Mouse (Mus musculus) activated CD4-positive, CD25-positive, alpha-beta regulatory T cell, adult 4 months (primary cell): ENCODE measurements around the gene Zscan26. TPM values are rescaled to one million over a fixed set of nuclear protein-coding genes. Genes with fewer than 3 reads are reported as not detected.
A peak's percentile ranks its signal among the peaks of the same experiment; 100 is the strongest.
"Not testable (repeated sequence)": the region's sequence is repeated elsewhere in the genome, so short reads cannot be mapped to it uniquely, and the experiment has no call there.

ENCODE experiments used
- ATAC-seq: one replicate; pipeline ENCODE4 v1.8.0; 2017
- polyA plus RNA-seq, 2 experiments: library from polyadenylated mRNA; unstranded; fragments of 100-300 nt; shearing (Covaris generic); gene quantifications; one replicate each; pipeline ENCODE4 v1.2.1; 2017

The Zscan26 gene
- polyA plus RNA-seq, 2 experiments from 2014 or later: 52.6 to 54.9 TPM

DNA sequence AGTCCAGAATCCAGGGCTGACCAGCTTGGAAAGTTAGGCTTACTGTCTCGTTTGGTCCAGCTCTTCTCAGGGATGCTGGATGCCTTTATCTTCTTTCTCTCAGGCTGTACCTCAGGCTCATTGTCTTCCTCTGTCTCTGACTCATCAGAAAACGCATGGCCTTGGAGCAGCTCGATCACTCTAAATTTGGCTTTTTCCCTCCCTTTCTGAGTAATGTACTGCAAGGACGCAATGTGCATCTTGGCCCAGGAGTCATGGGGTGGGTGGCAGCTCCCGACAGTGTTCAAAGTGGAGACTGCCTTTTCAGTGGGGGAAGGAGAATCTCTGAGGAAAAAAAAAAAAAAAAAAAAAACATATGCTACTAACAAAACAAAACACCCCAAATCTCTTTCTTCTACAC is 30.2 kb downstream of the Zscan26 start:
- no peak for ATAC-seq

DNA sequence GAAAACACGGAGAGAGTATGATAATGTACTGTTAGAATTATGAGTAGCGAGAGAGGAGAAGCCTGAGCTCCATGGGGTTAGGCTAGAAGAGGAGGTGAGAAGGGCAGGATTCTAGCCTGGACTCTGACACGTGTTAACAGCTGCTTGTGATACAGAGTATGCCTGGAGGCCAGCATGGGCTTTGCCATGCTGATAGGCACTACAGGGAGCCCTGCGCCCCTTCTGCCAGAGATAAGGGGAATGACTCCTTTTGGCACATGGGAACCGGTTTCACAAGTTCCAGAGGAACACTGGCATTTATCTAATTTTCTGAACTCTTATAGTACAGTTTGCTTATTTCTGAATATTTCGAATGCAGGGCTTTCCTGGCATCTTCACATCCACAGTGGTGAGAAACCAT is 34.7 kb downstream of the Zscan26 start:
- ATAC-seq: no peak

DNA sequence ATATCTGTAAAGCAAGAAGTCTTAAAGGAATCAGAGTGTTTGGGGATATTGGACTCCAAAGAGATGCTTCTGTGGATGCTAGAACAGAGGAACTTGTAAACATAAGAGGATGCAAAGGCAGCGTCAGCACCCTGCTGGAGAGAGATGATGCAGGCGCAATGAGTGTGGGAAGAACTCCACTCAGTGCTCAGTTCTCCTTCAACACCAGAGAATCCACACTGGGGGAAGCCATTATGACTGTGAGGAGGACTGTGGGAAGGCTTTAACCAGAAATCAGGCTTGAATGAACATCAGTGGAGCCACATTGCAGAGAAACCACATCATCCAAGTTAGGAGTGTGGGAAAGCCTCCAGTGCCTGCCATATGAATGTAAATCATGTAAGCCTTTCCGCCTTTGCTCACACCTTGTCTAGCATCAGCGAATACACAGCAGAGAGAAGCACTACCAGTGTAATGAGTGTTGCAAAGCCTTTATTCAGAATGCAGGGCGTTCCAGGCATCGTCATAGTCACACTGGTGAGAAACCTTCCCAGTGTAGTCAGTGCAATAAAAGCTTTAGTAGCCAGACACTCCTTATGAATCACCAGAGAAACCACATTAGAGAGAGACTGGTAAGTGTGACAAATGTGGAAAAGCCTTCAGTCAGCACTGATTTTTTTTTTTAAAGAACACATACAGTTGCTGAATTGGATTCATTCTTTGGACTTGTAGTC is 36.1 kb downstream of the Zscan26 start:
- no peak for ATAC-seq

DNA sequence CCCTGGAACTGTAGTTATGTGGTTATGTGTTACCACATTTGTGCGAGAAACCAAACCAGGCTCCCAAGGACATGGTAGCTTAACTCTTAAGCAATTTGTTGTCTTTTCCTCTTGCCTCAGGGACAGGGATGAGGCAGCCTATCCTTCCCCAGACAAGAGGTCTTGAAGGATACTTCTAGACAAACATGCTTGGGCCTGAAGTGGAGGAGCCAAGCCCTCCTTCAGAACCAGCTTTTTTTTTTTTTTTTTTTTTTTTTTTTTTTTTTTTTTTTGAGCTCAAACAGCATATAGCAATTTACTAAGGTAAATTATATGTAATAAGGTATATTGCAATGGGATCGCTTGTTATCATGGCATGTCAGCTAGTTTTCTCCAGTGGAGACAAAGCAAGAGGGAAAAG is 37.8 kb downstream of the Zscan26 start:
- no peak for ATAC-seq

DNA sequence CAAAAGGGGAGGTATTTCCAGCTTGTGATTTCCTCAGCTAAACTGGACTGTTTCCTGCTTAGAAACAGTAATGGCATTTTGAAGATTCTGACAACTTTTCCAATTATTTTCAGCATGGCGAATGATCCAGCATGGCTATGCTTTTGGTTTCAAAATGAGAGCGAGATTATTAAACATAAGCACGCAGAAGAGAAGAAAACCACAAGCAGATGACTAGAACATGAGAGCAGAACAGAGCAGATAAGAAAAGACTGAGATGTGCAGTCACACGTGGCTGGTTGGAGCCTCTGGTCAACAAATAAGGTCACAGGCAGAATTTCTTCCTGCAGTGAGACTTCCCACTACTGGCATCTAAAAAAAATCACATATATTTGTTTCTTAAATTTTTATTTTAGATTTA is 38.3 kb downstream of the Zscan26 start:
- ATAC-seq: no peak

DNA sequence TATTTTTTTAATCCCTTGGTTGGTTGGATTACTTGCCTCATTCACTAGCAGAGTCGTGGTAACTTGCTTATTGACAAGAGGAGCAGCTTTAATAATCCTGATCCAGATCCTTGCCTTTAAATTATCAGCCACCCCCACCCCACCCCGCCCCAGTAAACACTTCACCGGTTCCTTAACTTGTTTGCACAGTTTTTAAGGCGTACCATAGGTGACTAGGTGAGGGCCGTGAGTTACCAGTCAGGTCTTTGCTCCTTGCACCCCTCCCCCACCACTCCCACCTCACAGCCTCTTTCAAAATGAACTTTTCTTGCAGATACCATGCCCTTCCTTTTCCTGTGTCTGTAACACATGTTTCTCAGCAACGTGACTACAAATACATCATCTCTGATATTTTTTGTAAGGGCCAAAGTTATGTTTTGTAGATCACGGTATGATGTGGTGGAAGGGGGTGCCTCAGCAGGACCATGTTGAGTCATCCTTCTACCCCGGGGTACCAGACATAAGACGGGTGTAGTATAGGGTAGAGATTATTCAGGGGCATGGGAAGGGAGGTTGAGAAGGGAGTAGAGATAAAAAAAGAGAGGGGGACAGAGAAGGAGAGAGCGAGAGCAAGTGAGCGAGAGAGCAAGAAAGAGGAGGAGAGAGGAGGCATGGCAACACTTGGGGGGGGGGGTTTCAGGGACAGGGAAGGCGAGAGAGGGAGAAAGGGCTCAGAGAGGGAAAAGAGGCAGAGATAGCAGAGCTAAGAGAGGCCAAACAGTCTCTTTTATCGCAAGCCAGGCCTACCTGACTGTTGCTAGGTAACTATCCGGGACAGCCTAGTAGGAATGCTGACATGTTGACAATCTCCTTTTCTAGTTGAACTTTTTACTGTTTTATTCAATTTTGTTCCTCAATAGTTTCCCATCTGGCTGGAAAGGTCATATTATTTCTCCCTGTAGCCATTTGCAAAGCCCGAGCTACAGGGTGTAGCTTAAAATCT is 39.0 kb downstream of the Zscan26 start:
- ATAC-seq: no peak

DNA sequence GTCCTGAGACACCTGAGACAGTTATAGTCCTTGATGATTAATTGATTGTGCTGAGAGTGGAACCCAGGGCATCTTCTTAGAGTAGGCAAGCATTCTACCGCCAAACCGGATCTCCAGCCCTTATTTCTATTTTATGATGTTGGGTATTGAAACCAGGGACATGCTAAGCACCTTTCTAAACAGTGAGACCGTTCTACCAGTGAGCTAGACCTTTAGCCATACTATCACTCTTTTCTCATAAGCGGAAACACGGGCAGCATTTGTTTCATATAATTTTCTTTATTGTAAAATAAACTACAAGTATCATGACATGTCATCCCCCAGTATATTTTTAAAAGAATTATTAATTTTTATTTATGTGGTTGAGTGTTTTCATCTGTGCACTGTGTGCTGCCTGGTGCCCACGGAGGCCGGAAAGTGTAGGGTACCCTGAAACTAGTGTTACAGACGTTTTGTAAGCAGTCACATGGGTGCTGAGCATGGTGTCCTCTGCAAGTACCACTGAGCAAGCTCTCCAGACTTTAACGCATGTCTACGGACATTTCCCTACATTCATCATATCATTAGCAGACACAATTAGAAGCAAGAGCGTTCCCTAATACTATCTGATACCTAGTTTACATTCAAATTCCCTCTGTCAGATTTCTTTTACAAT is 44.6 kb downstream of the Zscan26 start:
- no peak for ATAC-seq

DNA sequence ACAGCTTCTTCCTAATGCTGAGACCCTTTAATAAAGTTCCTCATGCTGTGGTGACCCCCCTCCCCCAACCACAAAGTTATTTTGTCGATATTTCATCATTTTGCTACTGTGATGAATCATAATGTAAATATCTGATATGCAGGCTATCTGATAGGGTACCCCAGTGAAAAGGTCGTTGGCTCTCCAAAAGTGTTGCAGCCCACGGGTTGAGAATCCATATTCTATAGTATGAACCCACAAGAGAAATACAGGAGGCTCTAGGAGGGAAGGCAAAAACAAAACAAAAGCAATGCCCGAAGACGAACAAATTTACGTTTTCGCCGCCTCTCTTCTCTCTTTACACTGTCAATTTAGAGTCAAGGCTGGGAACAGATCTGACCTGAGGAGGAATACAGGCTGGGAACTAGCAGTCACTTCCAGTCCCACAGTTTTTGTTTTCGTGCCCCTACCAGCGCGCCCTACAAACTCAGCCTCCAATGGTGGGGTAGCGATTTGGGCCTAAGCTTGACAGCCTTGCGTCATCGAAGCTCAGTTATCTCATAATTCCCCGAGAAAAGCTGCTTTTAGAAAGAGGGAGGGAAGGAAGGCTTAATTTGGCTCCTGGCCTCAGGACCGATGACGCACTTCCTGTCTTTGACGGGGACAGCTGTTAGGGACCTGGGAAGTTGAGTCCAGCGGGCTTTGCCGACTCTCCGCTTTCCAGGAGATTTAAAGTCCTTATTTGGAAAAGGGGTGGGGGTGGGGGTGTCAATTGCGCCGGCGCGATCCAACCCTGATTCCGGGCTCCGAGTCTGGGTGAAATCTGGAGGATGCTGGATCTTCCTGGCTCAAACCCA is 45.3 kb downstream of the Zscan26 start:
- ATAC-seq: peak; percentile 70

DNA sequence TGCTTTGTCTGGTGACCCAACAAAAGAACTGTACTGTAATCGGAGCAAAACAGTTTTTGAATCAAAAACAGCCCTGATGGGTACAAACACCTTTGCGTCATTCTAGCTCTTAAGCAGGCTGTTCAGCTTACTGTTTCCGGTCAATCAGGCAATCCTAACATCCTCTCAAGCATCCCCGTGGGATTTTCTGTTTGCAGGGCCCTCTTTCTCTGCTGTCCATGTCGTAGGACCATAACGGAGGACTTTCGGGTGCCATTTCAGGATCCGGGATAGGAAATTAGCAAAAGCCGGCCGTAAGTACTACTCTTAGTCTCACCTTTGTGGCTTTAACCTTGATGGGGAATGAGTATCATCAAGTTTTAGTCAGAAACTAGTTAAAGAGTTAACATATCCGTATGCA is 46.2 kb downstream of the Zscan26 start:
- ATAC-seq: no peak

DNA sequence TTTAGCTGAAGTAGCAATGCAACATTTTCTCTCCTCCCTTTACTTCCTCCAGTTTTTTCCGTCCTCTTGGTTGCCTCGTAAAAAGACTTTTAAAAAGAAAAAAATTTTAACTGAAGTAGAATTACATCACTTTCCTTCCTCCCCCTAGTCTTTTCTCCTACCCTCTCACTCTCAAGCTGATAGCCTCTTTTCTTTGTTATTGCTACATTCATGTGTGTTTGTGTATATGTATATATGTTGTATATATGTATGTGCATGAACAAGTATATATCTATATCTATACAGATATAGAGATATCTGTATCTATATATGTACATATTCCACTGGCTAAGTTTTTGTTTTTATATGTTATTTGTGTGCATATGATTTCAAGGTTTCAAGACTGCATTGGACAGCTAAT is 50.7 kb downstream of the Zscan26 start:
- ATAC-seq: peak; percentile 12

DNA sequence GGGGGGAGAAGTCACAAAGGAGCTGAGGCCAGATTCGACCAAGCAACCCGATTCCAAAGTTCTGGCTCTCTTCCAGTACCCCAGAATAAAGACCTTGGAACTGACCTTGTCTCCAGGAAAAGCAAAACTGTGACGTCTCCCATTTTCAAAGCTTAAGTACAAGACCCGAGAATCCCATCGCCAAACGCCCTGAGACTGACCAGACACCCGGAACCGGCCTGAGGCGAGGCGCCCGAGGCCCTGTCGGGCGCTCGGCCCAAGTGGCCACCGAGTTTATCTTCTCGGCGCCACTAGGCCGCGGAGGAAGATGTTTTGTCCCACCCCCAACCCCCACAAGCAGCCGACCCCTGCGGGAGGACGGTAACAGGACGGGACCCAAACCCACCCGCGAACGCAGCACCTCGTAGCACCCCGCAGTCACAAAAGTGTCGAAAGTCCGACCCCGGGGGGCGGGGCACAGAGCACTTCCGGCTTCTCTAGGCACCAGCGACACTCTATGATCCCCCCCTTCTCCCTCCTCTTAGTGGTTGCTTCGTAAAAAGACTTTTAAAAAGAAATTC is 51.2 kb downstream of the Zscan26 start, which contains the start of gene Zkscan3:
Gene Zkscan3 (minus strand): TSS at position 469 of the 560 bp plus-strand sequence.
- ATAC-seq: peak; percentile 97

DNA sequence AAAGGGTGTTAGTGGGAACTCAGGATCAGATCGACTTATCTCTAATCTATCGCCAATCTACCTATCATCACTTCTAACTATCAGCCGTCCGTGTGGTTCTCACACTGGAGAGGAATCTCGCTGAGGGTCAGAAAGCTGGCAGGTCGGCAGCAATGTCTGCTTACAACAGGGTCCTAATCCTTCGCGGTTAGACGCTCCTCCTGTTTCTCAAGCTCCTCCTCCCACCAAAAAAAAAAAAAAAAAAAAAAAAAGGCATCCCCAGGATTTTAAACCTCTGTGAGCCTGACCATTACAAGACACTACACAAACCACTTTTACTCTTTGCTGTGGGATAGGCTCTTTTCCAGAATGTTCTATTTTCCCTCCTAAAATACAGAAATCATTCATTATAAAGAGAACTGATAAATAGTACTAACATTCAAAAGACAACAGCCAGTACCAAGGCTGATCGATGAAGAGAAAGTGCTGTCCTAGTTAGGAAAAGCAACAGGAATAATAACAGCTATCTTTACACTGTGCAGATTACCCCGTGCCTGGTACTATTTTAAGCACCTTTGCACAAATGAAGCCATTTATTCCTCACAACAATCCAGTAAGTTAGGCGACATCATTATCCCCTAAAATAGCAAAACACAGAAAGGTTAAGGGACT is 51.8 kb downstream of the Zscan26 start:
- peak; percentile 24 for ATAC-seq

DNA sequence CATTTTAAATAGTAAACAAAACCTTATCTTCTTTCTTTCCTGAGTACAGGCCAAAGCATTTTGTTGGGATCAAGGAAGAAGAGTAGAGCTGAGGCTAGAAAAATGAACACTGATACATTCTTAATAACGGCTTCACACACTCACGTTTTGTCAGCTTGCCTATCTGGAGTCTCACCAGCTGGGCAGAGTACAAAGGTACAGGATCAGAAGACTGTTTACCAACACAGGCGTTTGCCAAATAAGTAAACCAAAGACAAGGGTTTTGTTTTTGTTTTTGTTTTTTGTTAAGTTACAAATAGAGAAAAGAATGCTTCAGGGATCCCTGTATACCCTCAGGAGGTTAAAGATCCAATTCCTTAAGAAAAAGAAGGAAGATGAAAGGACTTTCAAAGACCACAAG is 52.4 kb downstream of the Zscan26 start:
- no peak for ATAC-seq

DNA sequence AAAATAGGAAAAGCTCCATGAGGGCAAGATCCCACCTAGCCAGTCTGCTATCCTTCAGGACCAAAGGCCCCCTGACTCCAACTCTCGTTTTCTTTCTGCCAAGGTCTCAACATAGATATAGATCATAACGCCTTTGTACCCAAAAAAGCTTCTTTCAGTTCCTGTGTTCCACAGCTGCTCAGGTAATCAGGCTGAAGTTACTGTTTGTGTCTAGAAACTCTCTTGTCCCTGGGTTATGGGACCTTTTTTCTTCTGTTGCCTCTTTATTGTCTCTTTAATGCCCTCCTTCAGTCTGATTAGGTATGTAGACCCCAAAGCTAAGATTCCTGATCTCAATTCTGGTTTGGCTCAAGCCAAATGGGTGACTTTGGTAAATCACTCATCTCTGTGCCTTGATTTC is 56.0 kb downstream of the Zscan26 start:
- no peak for ATAC-seq

DNA sequence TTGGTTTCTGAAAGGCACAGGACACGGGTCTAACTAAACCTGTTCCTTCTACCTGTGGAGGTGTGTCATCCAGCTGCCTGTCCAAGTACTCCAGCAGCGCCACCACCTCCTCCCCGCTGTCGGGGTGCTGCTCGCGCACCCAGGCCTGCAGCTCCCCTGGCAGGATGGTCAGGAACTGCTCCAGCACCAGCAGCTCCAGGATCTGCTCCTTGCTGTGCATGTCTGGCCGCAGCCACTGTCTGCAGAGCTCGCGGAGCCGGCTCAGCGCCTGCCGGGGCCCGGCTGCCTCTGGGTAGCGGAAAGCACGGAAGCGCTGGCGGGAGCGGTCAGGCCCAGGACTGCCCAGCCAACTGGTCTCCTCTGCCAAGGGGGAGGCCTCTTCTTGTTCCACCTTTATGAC is 57.5 kb downstream of the Zscan26 start:
- ATAC-seq: not testable (repeated sequence)

DNA sequence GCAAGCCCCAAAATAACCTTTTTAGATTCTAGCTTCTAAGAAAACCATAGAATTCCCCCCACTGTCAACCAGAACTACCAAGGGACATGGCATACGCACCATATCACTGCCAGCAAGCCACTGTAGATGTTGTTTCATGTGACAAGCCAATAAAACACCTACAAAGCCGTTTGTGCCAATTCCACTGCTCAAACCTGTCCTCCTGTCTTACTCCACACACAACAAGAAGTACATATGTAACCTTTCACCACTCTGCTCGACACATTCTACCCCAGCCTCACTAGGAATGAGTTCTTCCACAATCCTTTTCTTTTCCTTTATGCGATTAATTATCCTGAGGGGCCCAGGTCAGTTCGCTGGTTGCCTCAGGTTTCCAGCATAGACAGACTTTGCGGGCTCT is 57.9 kb downstream of the Zscan26 start:
- no peak for ATAC-seq

DNA sequence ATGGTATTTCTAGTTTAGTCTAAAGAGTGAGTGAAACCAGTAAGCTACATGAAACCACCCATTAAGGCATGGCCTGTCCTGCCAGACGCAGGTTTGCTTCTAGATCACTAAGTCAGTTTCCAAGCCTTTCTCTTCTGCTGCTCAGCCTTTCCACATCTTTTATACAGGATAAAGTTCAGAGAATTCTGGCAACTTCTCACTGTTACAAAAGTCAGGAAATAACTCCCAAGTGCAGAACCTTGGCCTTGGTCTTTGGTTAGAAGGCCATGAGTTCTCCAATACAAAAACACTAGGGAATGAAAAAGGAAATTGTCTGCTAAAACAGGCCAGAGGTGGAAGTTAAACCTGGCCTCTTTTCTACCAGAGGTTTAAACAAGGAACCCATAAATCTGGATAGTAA is 58.3 kb downstream of the Zscan26 start:
- ATAC-seq: no peak
